Mouse (Mus musculus) erythroblast, embryonic 14.5 days (primary cell): ENCODE measurements around the gene Arhgap40.

ENCODE experiments used
- GATA1 ChIP-seq: IDR thresholded peaks from 2 replicates; pipeline ENCODE4 v1.6.1; 2012; ENCODE audit warnings: low read length, inconsistent platforms, mixed read lengths
- TAL1 ChIP-seq: IDR thresholded peaks from 3 replicates; pipeline ENCODE4 v1.6.1; 2012; ENCODE audit warnings: low read length, inconsistent platforms, mixed read lengths

DNA sequence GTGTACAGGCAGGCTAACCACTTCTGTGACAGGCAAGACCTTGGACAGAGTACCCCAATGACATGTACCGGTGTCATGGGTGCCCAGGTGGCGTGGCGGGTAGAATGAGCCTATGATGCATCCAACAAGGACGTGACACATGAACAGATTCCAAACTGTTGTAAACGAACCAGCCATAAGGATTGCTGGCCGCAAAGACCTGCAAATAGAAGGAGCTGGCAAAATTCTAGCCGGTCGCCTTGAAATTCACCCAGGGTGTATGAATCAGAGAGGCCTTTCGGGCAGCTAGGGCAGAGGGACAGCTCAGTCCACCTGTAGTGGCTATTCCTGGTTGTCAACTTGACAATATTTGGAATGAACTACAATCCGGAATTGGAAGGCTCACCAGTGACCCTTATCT, 41.8 kb downstream of the Arhgap40 start:
- TF ChIP-seq GATA1: no peak
- no peak for TF ChIP-seq TAL1
